ENCODE assay signal across 14 mouse cellular contexts in the genomic region with DNA sequence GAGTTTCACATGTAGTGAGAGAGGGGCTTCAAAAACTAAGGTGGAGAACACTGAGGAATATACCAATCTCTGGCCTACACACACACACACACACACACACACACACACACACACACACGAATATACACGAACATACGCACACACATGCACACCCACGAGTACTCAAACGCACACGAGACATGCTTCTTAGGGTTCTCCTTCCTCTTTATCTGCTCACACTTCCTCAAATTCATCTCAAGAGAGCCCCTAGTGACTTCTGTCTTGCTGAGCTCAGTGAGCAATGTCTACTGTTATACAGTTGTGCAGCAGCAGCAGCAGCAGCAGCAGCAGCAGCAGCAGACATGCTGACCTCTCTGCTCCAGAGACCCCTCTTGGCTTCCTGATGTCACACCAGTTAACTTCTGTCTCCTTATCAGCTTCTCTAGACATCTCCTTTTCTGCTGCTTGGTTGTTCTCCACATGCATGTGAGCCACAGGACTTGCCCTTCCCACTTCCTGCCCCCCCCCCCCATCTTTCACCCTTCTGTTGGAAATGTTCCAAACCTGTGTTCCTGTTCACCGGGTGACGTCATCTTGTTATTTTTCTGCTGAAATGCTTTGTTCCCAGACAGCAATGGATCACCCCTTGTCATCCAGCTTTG.
A peak's percentile ranks its signal among the peaks of the same experiment; 100 is the strongest.
DNase-seq lines count a peak whose midpoint lies in the region; ATAC-seq lines count a peak whose summit lies in the region.
"Had no signal": no experiment of that assay in that cellular context is flagged by ENCODE, and none has a peak within 500 bp of the region (broad histone marks: within the 10 kb centered on the region; RNA-seq: fewer than 3 reads in every experiment).

No protein-coding gene starts in this region.

- no peaks in the 10 kb centered on the region for H3K9me3 ChIP-seq in heart, embryonic 10.5 days
- H3K9me3 ChIP-seq: kidney, embryonic 15.5 days; limb, embryonic 12.5 days had no signal

- peak; percentile 67 for DNase-seq in heart, embryonic 10.5 days (ENCODE audit: low spot score)
- DNase-seq in heart, postnatal 25 days (ENCODE audit: low spot score): no peak
- DNase-seq in retina, postnatal 1 day: peak; percentile 45
- DNase-seq in retina, embryonic 14.5 days (ENCODE audit: low spot score): no peak
- DNase-seq in adipocyte (ENCODE audit: low spot score): no peak
- DNase-seq in layer of hippocampus, postnatal 14 days (ENCODE audit: low spot score in 2 of 2): no peak
- DNase-seq: cerebellum, adult 9-11 months; forebrain, postnatal 0 days; heart, postnatal 36 days; thymus, postnatal 14 days had no signal

- peak; percentile 97 for ATAC-seq in granulocyte monocyte progenitor cell, adult 5-6 weeks (replicated peaks; ENCODE audit: poor library complexity, severe bottlenecking)
- peak; percentile 85 for ATAC-seq in monocyte, adult 5-6 weeks (replicated peaks; ENCODE audit: insufficient number of reproducible peaks, low FRiP score, low TSS enrichment, poor library complexity, severe bottlenecking)
- ATAC-seq: forebrain, postnatal 0 days had no signal

- WGBS in heart, embryonic 10.5 days: 63% methylated on average over 8 of the region's 8 CpGs

- no peaks in the 10 kb centered on the region for H3K27me3 ChIP-seq in heart, embryonic 10.5 days (ENCODE audit: insufficient read depth, poor library complexity, severe bottlenecking)
- H3K27me3 ChIP-seq: kidney, embryonic 15.5 days; limb, embryonic 12.5 days had no signal

- no peak overlapping the region; the same call in 1 of the 2 replicates for H3K27ac ChIP-seq in heart, embryonic 10.5 days
- H3K27ac ChIP-seq: kidney, embryonic 15.5 days; limb, embryonic 12.5 days had no signal

- intact Hi-C loops in heart, postnatal 25 days (cut with DNase I): no loop called here

- no peaks in the 10 kb centered on the region for H3K36me3 ChIP-seq in heart, embryonic 10.5 days
- H3K36me3 ChIP-seq: kidney, embryonic 15.5 days; limb, embryonic 12.5 days had no signal

- peaks cover 8% of the 10 kb centered on the region for H3K4me1 ChIP-seq in heart, embryonic 10.5 days

- H3K4me3 ChIP-seq in heart, embryonic 10.5 days: no peak overlapping the region
- H3K4me3 ChIP-seq: kidney, embryonic 15.5 days; limb, embryonic 12.5 days had no signal

Comparison
In these comparisons a context has a peak if more than half of its experiments do, and no peak if none do; other contexts are left out.
1. DNase-seq: peak in heart, embryonic 10.5 days (single experiment) and retina, postnatal 1 day (single experiment); none in heart, postnatal 25 days (single experiment), retina, embryonic 14.5 days (single experiment), adipocyte (single experiment) and layer of hippocampus, postnatal 14 days (0 of 2).